Mouse (Mus musculus) spleen, adult 12 weeks (tissue): ENCODE results near the gene Atl3.

Source experiments
- DNase-seq: peaks from one replicate; pipeline ENCODE4 v3.0.0; 2022; ENCODE audit warnings: low spot score

Gene Atl3

DNA sequence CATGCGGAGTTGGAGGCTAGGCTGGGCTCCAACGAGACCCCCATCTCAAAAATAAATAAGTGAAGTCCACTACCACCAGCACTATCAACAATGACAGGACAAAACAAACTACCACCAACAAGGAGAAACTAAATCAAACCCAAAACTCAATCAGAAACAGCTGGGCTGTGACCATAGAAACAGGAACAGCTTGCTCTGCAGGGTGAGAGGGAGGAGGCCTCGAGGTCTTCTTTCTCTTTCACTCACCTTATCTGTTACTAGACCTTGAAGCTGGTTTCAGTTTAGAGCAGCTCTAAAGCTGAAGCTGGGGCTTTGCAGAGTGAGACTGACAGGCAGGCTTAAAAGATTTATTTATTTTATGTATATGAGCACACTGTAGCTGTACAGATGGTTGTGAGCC is 67.6 kb downstream of the Atl3 start:
- DNase-seq = no peak

DNA sequence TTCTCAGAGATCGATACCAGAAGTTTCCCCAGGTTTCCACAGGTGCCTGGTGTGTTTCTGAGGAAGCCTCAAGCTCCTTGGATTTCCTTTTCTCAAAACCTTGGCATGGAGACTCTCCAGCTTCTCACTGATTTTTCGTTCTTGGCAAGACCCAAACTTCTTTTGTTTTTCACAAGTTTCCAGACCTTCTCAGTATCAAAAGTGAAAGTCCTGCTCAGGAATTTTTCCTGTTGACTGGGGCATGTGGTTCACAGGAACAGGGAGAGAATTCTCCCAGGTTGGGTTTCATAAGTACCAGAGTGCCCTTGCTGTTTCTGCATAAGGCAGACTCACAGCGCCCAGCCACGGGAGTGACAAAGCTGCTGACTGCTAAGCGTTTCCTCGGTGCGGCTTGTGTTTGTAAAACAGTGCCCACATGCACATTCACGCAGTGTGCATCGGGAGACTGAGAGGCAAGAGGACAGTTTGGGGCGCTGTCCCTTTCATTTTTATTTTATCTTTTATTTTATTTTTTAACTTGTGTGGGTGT is 68.8 kb downstream of the Atl3 start:
- no peak for DNase-seq

DNA sequence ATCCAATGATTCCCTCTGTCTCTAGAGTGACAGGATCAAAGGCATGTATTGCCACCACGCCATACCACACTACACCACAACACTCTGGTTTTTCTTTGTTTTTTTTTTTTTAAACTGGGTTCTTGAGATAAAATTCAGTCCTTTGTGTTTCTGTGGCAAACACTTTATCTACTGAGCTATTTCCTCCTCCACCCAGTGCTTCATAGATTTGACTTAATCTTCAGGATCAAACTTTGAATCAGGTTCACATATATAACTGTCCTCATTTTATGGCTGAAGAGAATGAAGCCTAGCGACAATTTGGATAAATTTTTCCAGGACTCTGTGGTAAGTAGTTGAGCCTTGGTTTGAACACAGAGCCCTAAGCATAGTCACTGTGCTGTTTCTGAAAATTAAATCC is 69.8 kb downstream of the Atl3 start:
- DNase-seq = no peak

- DNase-seq = no peak
Measured at GRCm38 (mm10) chr19:7564457-7564856, 70.6 kb downstream of the Atl3 start.

GRCm38 (mm10) chr19:7566826-7567225 is 73.0 kb downstream of the Atl3 start:
- no peak for DNase-seq

GRCm38 (mm10) chr19:7568364-7568763 is 74.5 kb downstream of the Atl3 start:
- DNase-seq = no peak

GRCm38 (mm10) chr19:7569650-7570049 is 75.8 kb downstream of the Atl3 start:
- DNase-seq = no peak

DNA sequence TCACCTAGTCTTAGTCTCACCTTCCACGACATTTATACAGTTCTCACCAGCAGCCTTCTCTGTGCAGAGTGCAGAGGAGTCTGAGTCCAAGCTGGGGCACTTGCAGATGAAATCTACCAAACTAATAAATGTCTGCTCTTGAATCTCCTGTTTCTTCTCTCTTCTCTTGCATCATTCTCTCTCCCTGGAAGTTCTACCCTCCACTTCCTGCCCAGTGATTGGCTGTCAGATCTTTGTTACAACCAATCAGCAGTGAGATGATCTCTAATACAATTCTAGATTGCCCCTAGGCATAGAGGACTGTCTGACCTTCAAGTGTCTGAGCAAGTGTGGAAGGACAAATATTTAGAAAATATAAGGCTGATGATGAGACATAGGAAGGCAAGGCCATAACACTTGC is 82.3 kb downstream of the Atl3 start:
- no peak for DNase-seq

DNA sequence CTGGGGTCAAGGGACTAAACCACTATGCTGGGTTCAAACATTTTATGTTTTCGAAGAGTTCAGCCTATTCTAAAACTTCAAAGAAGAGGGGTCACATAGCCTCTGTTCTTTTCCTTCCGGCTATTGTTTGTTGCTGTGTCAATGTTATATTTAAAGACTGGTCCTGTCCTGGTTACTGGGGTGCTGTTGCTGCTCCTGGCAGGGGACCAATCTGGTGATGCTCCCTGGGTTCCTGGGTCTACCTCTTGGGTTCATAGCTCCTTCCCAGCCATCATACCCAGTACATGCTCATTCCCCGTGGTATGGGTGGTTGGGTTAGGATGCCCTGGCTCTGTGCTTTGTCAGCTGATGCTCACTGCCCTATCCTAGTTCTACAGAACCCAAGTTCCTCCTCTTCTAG is 83.9 kb downstream of the Atl3 start:
- DNase-seq = no peak

DNA sequence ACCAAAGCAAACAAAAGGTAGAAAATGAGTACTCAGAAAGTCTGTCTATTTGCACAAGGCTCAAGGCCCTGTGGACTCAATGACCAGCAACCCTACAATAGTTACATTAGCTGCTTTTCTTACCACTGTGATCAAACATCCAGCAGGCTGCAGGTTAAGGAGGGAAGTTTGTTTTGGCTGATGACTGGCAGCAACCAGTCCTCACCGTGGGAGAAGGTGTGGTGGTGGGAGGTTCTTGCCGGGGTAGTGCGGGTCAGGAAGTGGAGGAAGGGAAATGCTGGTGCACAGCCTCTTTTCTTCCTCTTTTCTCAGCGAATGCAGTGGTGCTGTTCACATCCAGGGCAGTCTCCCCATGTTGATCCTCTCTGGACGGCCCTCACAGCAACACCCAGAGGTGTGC is 87.2 kb downstream of the Atl3 start:
- DNase-seq = no peak

- DNase-seq = no peak
Measured at GRCm38 (mm10) chr19:7583101-7583500, 89.3 kb downstream of the Atl3 start.

DNA sequence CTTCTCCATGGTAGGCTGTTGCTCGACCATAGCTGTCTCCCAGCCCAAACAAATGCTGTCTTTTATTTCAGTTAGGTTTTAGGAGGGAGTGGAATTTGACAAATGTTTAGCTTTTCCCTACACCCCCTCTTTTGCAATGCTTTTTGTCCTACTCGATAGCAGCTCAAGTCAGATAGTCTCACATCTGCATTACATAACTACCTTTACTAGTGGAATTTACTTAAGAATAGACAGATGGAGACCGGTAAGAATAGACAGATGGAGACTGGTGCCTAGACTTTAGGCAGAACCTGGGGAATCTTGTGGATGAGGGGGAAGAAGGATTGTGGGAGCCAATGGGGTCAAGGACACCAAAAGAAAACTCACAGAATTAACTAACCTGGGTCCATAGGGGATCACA is 89.8 kb downstream of the Atl3 start:
- no peak for DNase-seq

DNA sequence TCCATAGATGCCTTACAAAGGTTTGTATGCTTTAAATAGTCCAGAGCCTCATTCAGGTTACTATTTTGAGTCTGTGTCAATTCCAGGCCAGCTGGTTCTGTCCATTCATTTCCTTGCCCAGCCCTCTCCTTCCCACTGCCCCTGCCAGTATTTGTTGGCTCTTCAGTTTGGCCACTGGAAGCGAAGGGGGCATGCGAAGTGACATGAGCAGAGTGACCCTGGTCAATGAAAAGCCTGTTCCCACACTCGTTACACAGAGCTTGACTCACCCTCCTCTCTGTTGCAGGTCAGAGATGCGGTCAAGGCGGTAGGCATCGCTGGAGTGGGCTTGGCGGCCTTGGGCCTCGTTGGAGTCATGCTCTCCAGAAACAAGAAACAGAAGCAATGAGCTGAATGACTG is 91.4 kb downstream of the Atl3 start:
- DNase-seq = no peak

DNA sequence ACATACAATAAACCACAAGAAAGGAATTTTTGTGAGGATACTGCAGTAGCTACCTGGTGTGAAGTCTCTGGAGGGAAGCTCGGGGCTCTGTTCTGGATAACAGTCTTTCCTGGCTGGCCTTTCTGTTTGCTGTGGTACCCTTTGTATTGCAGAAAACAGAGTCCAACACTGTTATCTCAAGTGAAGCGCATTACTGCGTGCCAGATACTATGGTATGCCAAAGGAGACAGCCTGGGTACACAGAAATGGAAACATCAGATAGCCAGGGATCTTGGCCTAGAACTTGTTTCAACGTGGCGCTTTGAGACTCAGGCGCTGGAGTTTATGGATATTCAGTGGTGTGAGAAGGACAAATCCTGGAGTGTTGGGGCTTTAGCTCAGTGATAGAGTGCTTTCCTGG is 91.9 kb downstream of the Atl3 start:
- DNase-seq = no peak
